Mouse (Mus musculus) intestine, postnatal 0 days (tissue): ENCODE measurements around the gene Gm28308. TPM values are rescaled to one million over a fixed set of nuclear protein-coding genes. Genes with fewer than 3 reads are reported as not detected.

Experiments used
- ATAC-seq: fragments of 200-750 bp; cut with Nextera tagmentation; 2 replicates; pipeline ENCODE4 v1.8.0; 2017; ENCODE audit warnings: mild to moderate bottlenecking, moderate TSS enrichment, moderate library complexity
- H3K27ac ChIP-seq: fragments of 300-500 bp; sonication (generic); 2 replicates; pipeline ENCODE4 v1.5.1; 2014; ENCODE audit warnings: mild to moderate bottlenecking, low read depth, low read length, moderate library complexity
- H3K27me3 ChIP-seq: fragments of 300-500 bp; sonication (generic); replicated peaks from 2 replicates; pipeline ENCODE4 v1.6.1; 2014; ENCODE audit warnings: low read length, mixed read lengths; ENCODE audit not compliant: control insufficient read depth, insufficient read depth
- H3K36me3 ChIP-seq: fragments of 300-500 bp; sonication (generic); 2 replicates; pipeline ENCODE4 v1.6.1; 2014; ENCODE audit warnings: mild to moderate bottlenecking, moderate library complexity; ENCODE audit not compliant: control insufficient read depth, insufficient read depth
- H3K4me1 ChIP-seq: fragments of 300-500 bp; sonication (generic); replicated peaks from 2 replicates; pipeline ENCODE4 v1.6.1; 2014; ENCODE audit warnings: antibody characterized with exemption, low read length, mixed read lengths; ENCODE audit not compliant: control insufficient read depth, insufficient read depth
- H3K4me2 ChIP-seq: fragments of 300-500 bp; sonication (generic); replicated peaks from 2 replicates; pipeline ENCODE4 v1.6.1; 2014; ENCODE audit warnings: low read depth, mild to moderate bottlenecking, moderate library complexity
- H3K4me3 ChIP-seq: fragments of 300-500 bp; sonication (generic); 2 replicates; pipeline ENCODE4 v1.5.1; 2014; ENCODE audit warnings: low read depth, low read length
- H3K9ac ChIP-seq: fragments of 300-500 bp; sonication (generic); 2 replicates; pipeline ENCODE4 v1.6.1; 2014; ENCODE audit warnings: mild to moderate bottlenecking, low read depth, low read length
- H3K9me3 ChIP-seq: fragments of 300-500 bp; sonication (generic); 2 replicates; pipeline ENCODE4 v1.6.1; 2016; ENCODE audit warnings: mixed run types; ENCODE audit not compliant: control insufficient read depth
- CTCF ChIP-seq: sonication (generic); IDR thresholded peaks from 2 replicates; pipeline ENCODE4 v1.5.1; 2016; ENCODE audit warnings: low read depth, mild to moderate bottlenecking, control low read depth, antibody characterized with exemption, moderate library complexity
- WGBS: fragments of 180-500 bp; shearing (Covaris S2); extraction: QIAGEN DNeasy Blood & Tissue Kit; methylation state at CpG from one replicate; pipeline ENCODE4 v1.1.7; 2014; 5-methylcytosine and 5-hydroxymethylcytosine counted together
- polyA plus RNA-seq: library from polyadenylated mRNA; unstranded; fragments of >200 nt; fragmentation: Nextera tagmentation; extraction: Ambion mirVana; gene quantifications from 2 replicates; pipeline ENCODE4 v1.2.1, GENCODE M21; 2015

Gene Gm28308
- polyA plus RNA-seq, 1 experiment from 2014 or later = not detected

DNA sequence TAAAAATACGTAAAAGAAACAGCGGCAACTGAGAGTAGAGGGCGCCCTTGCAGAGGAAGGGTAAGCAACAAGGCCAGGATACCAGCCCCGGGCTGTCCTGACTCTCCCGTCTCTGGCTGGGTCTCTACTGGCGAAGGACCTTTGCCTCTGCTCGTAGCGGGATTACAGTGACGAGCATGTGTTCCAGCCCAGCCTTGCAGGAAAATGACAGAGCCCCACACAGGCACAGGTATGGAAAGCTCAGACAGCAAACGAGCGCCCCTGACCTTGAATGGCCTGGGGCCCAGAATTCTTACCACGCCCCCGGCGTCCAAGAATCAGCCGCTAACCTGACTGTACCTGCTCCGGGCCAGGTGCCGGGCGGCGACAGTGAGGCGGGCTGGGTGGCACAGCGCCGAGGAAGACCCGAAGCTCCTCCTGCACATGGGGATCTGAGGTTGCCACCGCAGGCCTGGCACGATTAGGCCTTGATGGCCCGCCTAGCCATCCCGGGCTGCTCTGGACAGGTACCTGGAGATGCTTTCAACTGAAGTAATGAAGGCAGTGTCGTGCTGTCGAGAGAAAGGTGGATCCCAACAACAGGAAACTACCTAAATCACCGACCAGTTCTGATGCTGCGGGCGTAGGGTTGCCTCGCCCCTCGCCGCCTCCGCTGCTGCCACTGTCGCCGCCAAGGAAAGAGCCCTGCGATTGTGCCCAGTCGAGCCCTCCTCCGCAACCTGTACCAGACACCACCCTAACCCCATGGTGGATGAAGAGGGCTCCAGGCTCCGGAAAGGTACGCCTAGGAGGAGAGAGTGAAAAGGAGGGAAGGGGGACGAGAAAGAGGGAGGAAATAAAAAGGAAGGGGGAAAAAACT is 16.6 kb upstream of the Gm28308 start:
- H3K9me3 ChIP-seq = no peaks in the 10 kb centered on the region
- no peak overlapping the region for H3K9ac ChIP-seq
- peak overlapping the region; percentile 28 for H3K4me3 ChIP-seq

DNA sequence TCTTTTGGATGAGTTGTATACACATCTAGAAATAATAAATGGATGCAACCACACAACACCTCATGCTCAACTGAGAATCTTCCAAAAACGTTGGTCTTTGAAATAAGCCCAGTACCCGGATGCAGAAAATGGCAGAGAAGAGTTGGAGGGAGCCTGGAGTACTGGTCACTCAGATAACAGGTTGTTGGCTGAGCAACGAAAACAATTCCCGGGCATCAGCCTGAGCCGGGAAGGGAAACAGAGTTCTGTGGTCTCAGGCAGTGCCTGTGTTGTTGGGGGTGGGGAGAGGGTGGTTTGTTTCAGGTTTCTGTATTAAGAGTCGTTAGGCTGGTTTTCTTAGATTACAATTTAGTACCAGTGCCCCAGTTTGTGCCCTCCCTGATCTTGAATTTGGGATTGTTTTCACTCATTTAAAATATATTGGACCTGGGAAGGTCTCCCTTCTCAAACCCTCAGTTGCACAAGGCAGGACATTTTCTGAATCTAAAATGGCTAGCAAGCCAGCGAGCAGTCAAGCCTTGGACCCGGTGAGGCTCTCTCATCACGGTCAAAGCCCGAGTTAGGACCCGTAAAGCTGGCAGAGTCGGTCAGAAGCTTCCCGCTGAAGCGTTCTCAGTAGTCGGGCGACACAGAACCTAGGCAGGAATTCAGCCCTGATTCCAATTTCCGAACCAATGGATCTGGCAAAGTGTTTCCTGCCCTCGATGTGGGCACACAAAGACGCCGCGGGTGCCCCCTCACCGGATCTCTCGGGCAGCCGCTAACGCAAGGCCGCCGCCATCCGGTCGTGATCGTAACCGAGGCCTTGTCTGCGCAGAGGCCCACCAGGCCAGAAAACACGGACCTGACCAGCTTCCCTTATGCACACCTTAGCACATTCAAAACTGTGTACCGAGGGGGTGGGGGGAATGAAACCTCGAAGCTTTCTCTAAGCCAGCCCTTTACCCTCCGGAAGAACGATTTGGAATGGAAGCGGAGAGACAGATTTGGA is 15.6 kb upstream of the Gm28308 start:
- TF ChIP-seq CTCF = no peak
- Histone ChIP-seq H3K36me3 (no peaks in the 10 kb centered on the region), H3K27ac (no peak overlapping the region), H3K27me3 (peaks cover 96% of the 10 kb centered on the region), H3K4me1 (no peaks in the 10 kb centered on the region), H3K4me2 (peak overlapping the region; percentile 35), H3K9ac (no peak overlapping the region; the same call in 1 of the 2 replicates), H3K4me3 (peak overlapping the region; percentile 28), H3K9me3 (no peaks in the 10 kb centered on the region)
- 2% methylated on average over 38 of the region's 38 CpGs for WGBS
- no peak for ATAC-seq

More for the DNA sequence above, 16.6 kb upstream of the Gm28308 start:
- 3% methylated on average over 44 of the region's 44 CpGs for WGBS
- Histone ChIP-seq H3K27me3 (peaks cover 97% of the 10 kb centered on the region), H3K27ac (no peak overlapping the region; the same call in 1 of the 2 replicates), H3K4me1 (no peaks in the 10 kb centered on the region), H3K4me2 (peak overlapping the region; percentile 35), H3K36me3 (no peaks in the 10 kb centered on the region)
- no peak for ATAC-seq
- no peak for TF ChIP-seq CTCF

DNA sequence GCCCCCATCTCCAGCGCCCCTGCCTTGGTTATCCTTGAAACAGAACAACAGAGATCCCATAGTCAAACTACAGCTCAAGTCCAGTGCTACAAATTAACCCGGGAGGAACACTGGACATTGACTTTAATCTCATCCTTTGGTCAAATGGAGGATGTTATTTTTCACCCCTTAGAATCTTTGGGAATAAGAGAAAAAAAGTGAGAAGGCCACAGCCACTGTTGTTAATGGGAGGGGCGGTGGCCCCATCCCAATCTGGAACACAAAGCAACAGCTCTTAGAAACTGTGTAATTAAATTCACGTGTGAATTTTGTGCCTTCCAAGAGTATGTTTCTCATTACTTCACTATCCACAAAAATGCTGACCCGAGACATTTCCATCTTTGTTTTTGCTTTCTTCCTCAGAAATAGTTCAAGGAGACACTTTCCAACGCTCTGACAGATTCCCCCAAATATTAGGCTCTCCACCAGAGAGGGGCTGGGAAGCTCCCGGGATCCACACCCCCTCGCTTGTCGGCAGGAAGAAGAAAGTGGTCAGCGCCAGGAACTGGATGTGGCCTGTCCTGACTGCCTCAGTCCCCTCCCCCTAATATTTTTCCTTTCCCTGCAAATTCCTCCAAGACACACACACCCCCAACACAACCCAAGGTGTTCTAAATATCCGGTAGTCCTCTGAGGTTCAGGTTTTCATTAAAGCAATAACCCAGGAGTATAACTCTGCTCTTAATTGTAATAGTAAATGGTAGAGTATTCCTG is 14.5 kb upstream of the Gm28308 start:
- Histone ChIP-seq H3K4me2 (no peak overlapping the region), H3K9me3 (no peaks in the 10 kb centered on the region), H3K9ac (no peak overlapping the region), H3K4me3 (no peak overlapping the region), H3K4me1 (no peaks in the 10 kb centered on the region), H3K36me3 (no peaks in the 10 kb centered on the region), H3K27me3 (peaks cover 95% of the 10 kb centered on the region), H3K27ac (no peak overlapping the region)
- TF ChIP-seq CTCF = no peak
- ATAC-seq = no peak
- 9% methylated on average over 11 of the region's 11 CpGs for WGBS

DNA sequence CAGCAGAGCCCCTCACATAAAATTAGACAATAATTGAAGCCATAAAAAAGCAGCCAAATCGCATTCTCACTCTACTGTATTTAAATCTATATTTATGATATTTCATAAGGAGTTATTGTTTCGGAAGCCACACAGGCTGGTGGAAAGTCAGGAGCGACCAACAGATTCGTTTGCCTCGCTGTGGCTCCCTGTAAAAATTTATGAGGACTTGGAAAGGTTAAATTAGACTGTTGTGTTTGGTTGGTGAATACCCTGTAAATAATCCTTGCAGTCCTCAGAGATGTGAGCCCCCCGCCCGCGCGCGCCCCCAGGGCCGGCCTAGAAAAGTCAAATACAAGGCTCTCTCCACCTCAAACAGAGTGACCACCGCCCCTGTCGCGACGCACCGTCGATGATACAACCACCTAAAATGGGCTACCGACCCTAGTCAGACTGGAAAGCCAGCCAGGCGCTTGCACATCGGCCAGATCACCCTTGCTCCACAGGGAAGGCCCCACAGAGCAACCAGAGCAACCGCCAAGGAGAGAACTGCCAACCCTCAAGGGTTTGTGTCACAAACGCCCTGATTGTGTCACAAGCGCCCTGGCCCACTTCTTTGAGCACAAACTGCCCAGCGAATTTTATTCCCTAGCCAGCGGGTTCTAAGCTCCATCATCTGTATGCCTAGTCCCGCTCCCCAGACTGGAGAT is 13.6 kb upstream of the Gm28308 start:
- Histone ChIP-seq H3K27ac (no peak overlapping the region), H3K4me2 (peak overlapping the region; percentile 50), H3K36me3 (no peaks in the 10 kb centered on the region), H3K4me1 (no peaks in the 10 kb centered on the region; the same call in 1 of the 2 replicates), H3K27me3 (peaks cover 95% of the 10 kb centered on the region), H3K9me3 (no peaks in the 10 kb centered on the region), H3K9ac (no peak overlapping the region), H3K4me3 (peak overlapping the region; percentile 32)
- no peak for ATAC-seq
- TF ChIP-seq CTCF = no peak
- WGBS = 4% methylated on average over 26 of the region's 26 CpGs
